Mouse (Mus musculus): ENCODE measurements around the gene Tbc1d22a.

DNA sequence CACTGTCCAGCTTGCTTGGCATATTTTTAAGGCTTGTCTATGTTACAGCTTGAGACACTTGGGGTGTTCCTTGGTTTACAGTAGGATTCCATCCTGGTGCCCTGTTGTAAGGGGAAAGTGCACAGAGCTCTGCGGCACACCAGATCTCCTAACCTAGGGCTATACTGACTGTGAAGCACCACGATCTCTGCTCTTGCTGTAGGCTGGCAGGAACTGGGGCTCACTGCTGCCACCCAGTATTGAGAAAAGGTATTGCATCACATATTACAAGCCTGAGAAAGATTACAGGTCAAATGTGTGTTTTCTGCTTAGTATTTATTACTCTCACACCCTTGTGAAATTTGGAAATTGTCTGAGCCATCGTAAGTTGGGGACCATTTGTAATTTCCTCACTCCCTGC is 13.9 kb downstream of the Tbc1d22a start:
- TF ChIP-seq CTCF (IDR thresholded peaks at IDR 0.05; ENCODE audit: borderline replicate concordance, insufficient read depth, low read length) (peak; percentile 64; the same call in 1 of the 2 replicates), POLR2A (IDR thresholded peaks at IDR 0.05; ENCODE audit: low read depth, low read length) (no peak)
